Mouse (Mus musculus): ENCODE measurements around the gene Yif1b.
A peak's percentile ranks its signal among the peaks of the same experiment; 100 is the strongest.

The Yif1b gene

GRCm38 (mm10) chr7:29244732-29245416, 6.7 kb downstream of the Yif1b start:
- DNase-seq (ENCODE audit: low spot score), result no peak

- DNase-seq (ENCODE audit: low spot score), result no peak
These were observed 7.9 kb downstream of the Yif1b start for GRCm38 (mm10) chr7:29246015-29246414.

- DNase-seq (ENCODE audit: low spot score), result no peak
These were observed 8.6 kb downstream of the Yif1b start for GRCm38 (mm10) chr7:29246619-29247313.

GRCm38 (mm10) chr7:29247314-29247700, 9.2 kb downstream of the Yif1b start:
- DNase-seq (ENCODE audit: low spot score), result peak; percentile 81

- DNase-seq (ENCODE audit: low spot score), result peak; percentile 39
These were observed 9.6 kb downstream of the Yif1b start for GRCm38 (mm10) chr7:29247706-29248105.

- no peak for DNase-seq (ENCODE audit: low spot score)
These were observed 10.2 kb downstream of the Yif1b start, which contains the start of gene 2200002D01Rik for GRCm38 (mm10) chr7:29248261-29248841. Gene 2200002D01Rik, minus strand, starts transcription at chr7:29248466.

- DNase-seq (ENCODE audit: low spot score), result no peak
These were observed 13.0 kb downstream of the Yif1b start for GRCm38 (mm10) chr7:29251166-29251565.

- DNase-seq (ENCODE audit: low spot score), result no peak
These were observed 15.7 kb downstream of the Yif1b start for GRCm38 (mm10) chr7:29253842-29254241.

GRCm38 (mm10) chr7:29255875-29256274, 17.7 kb downstream of the Yif1b start:
- DNase-seq (ENCODE audit: low spot score), result no peak

- no peak for DNase-seq (ENCODE audit: low spot score)
These were observed 19.2 kb downstream of the Yif1b start for GRCm38 (mm10) chr7:29257368-29257767.

- DNase-seq (ENCODE audit: low spot score), result no peak
These were observed 21.9 kb downstream of the Yif1b start for GRCm38 (mm10) chr7:29259781-29260730.

GRCm38 (mm10) chr7:29262151-29262550, 24.0 kb downstream of the Yif1b start:
- DNase-seq (ENCODE audit: low spot score), result no peak

- DNase-seq (ENCODE audit: low spot score), result no peak
These were observed 25.7 kb downstream of the Yif1b start for GRCm38 (mm10) chr7:29263831-29264230.

- DNase-seq (ENCODE audit: low spot score), result no peak
These were observed 27.5 kb downstream of the Yif1b start for GRCm38 (mm10) chr7:29265636-29266035.

GRCm38 (mm10) chr7:29266931-29267330, 28.8 kb downstream of the Yif1b start:
- DNase-seq (ENCODE audit: low spot score), result no peak

- DNase-seq (ENCODE audit: low spot score), result no peak
These were observed 32.3 kb downstream of the Yif1b start for GRCm38 (mm10) chr7:29270445-29270844.

- no peak for DNase-seq (ENCODE audit: low spot score)
These were observed 33.7 kb downstream of the Yif1b start for GRCm38 (mm10) chr7:29271687-29272465.

GRCm38 (mm10) chr7:29276715-29277114, 38.6 kb downstream of the Yif1b start:
- no peak for DNase-seq (ENCODE audit: low spot score)

- no peak for DNase-seq (ENCODE audit: low spot score)
These were observed 39.4 kb downstream of the Yif1b start for GRCm38 (mm10) chr7:29277510-29277909.

- no peak for DNase-seq (ENCODE audit: low spot score)
These were observed 41.1 kb downstream of the Yif1b start for GRCm38 (mm10) chr7:29279261-29279660.

GRCm38 (mm10) chr7:29279924-29280323, 41.8 kb downstream of the Yif1b start:
- no peak for DNase-seq (ENCODE audit: low spot score)

All from testis, postnatal 14 days (tissue).